Mouse (Mus musculus) limb, embryonic 14.5 days (tissue): ENCODE measurements around the gene Napb. TPM values are rescaled to one million over a fixed set of nuclear protein-coding genes. Genes with fewer than 3 reads are reported as not detected.
A peak's percentile ranks its signal among the peaks of the same experiment; 100 is the strongest.
"Not testable (repeated sequence)": the region's sequence is repeated elsewhere in the genome, so short reads cannot be mapped to it uniquely, and the experiment has no call there.

Experiments used
- ATAC-seq: fragments of 200-750 bp; cut with Nextera tagmentation; 2 replicates; pipeline ENCODE4 v1.8.0; 2017; ENCODE audit warnings: low read depth, moderate number of reproducible peaks, moderate TSS enrichment; ENCODE audit not compliant: low FRiP score
- DNase-seq: peaks from one replicate; pipeline ENCODE4 v3.0.0-alpha.2; 2015; ENCODE audit warnings: low spot score
- H3K27ac ChIP-seq: fragments of 300-500 bp; sonication (generic); replicated peaks from 2 replicates; pipeline ENCODE4 v1.5.1; 2014; ENCODE audit warnings: low read depth, mild to moderate bottlenecking, low read length, moderate library complexity, mixed read lengths
- H3K27me3 ChIP-seq: fragments of 300-500 bp; sonication (generic); 2 replicates; pipeline ENCODE4 v1.6.1; 2014; ENCODE audit warnings: low read length, mixed read lengths; ENCODE audit not compliant: control insufficient read depth, insufficient read depth
- H3K36me3 ChIP-seq: fragments of 300-500 bp; sonication (generic); 2 replicates; pipeline ENCODE4 v1.6.1; 2014; ENCODE audit warnings: mild to moderate bottlenecking, low read length, moderate library complexity, mixed read lengths; ENCODE audit not compliant: control insufficient read depth, insufficient read depth
- H3K4me1 ChIP-seq: fragments of 300-500 bp; sonication (generic); 2 replicates; pipeline ENCODE4 v1.6.1; 2014; ENCODE audit warnings: antibody characterized with exemption, low read length, mixed read lengths; ENCODE audit not compliant: control insufficient read depth, insufficient read depth
- H3K4me2 ChIP-seq: fragments of 300-500 bp; sonication (generic); replicated peaks from 2 replicates; pipeline ENCODE4 v1.6.1; 2014; ENCODE audit warnings: low read depth, mild to moderate bottlenecking, low read length, moderate library complexity; ENCODE audit not compliant: severe bottlenecking
- H3K4me3 ChIP-seq: fragments of 300-500 bp; sonication (generic); replicated peaks from 2 replicates; pipeline ENCODE4 v1.5.1; 2014; ENCODE audit warnings: low read length
- H3K9ac ChIP-seq: fragments of 300-500 bp; sonication (generic); 2 replicates; pipeline ENCODE4 v1.6.1; 2014; ENCODE audit warnings: mild to moderate bottlenecking, low read depth, low read length, moderate library complexity; ENCODE audit not compliant: severe bottlenecking
- H3K9me3 ChIP-seq: fragments of 300-500 bp; sonication (generic); 2 replicates; pipeline ENCODE4 v1.6.1; 2016; ENCODE audit warnings: low read length; ENCODE audit not compliant: control insufficient read depth
- POLR2A ChIP-seq: fragments of 200-500 bp; IDR thresholded peaks from 2 replicates; pipeline ENCODE4 v1.8.0; 2012; ENCODE audit warnings: inconsistent platforms, mild to moderate bottlenecking, moderate library complexity, borderline replicate concordance; ENCODE audit not compliant: insufficient read depth, insufficient read length; ENCODE audit errors: extremely low read depth
- WGBS: fragments of 180-500 bp; shearing (Covaris S2); extraction: QIAGEN DNeasy Blood & Tissue Kit; methylation state at CpG from one replicate; pipeline ENCODE4 v1.1.7; 2014; 5-methylcytosine and 5-hydroxymethylcytosine counted together
- polyA plus RNA-seq, 2 experiments: library from polyadenylated mRNA; depleted of rRNA in 1 of 2; stranded (reverse) in 1 of 2; unstranded in 1 of 2; fragments of >200 nt; fragmentation: Nextera tagmentation in 1 of 2; extraction: Ambion mirVana in 1 of 2; gene quantifications; 2 replicates each; pipeline versions ENCODE4 v1.2.1 to v1.2.3; 2012 to 2014

Gene Napb
- 6.7 and 6.9 TPM in 2 replicates for polyA plus RNA-seq (2012; rRNA removed)
- 4.1 and 4.4 TPM in 2 replicates for polyA plus RNA-seq (2014; fragmentation: Nextera tagmentation; extraction: Ambion mirVana)

DNA sequence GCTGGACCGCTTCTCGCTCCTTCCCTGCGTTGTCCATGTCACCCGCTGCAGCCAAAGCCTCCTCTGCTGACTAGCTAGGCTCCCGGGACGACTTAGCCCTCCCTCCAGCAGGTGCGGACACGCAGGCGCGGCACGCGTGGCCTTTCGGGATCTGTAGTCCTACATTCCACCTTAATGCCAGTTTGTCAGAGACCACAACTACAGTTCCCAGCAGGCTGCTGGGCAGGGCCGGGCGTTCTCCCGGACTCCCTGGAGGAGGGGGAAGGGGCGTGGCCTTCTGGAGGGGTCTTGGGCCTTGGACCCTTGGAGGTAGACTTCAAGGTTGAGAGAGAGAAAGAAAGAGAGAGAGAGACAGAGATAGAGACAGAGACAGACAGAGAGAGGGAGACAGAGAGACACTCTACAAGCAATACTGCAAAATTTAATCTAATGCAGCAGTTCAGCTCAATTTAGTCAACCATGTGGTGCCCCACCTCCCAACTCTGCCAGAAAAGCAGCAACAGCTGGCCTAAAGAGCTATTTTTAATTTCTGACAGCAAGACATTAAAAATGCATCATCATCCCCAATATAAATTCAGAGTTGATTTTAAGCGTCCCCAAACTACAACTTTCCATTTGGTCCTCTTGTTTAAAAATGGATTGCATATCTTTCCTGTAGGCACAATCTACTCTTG is at the start of gene Napb:
TSS of gene Napb (minus strand) at position 141 of the 674 bp plus-strand sequence.
- 4% methylated on average over 18 of the region's 18 CpGs for WGBS
- DNase-seq (peak; percentile 94), ATAC-seq (peak; percentile 99)
- Histone ChIP-seq H3K9ac (peak within 1 kb of the TSS; percentile 76), H3K4me1 (no peaks in the 10 kb centered on the region), H3K27ac (no peak within 1 kb of the TSS), H3K4me3 (peak within 1 kb of the TSS; percentile 65), H3K4me2 (peak within 1 kb of the TSS; percentile 76), H3K9me3 (no peaks in the 10 kb centered on the region), H3K36me3 (no peaks in the 10 kb centered on the region), H3K27me3 (no peaks in the 10 kb centered on the region)
- TF ChIP-seq POLR2A, result peak; percentile 89; the same call in 1 of the 2 replicates

DNA sequence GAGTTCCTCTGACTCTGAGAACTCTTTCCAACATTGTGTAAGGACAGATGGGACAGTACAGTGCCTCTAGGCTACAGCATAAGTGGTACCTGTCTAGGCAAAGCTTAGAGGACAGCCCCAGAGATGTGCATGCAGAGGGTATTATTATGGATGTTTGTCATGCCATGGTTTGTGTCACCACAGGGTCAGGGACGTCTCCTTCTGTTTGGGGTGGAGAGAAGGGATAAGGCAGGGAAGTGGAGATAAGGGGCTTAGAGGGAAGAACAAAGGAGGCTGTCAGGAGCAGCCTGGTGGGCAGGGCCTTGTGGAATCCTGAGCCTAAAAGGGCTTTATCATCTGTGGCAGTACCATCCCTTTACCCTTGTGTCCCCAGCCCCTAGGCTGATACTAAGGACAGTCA is 49.4 kb upstream of the Napb start, which contains the start of gene 8030411F24Rik:
TSS of gene 8030411F24Rik (plus strand) at position 301 of the 400 bp plus-strand sequence.
- ATAC-seq (no peak), DNase-seq (no peak)
- Histone ChIP-seq H3K27ac (no peak within 1 kb of the TSS), H3K9me3 (no peaks in the 10 kb centered on the region), H3K36me3 (no peaks in the 10 kb centered on the region), H3K4me3 (no peak within 1 kb of the TSS), H3K9ac (no peak within 1 kb of the TSS), H3K4me1 (no peaks in the 10 kb centered on the region), H3K4me2 (no peak within 1 kb of the TSS), H3K27me3 (no peaks in the 10 kb centered on the region)
- no peak for TF ChIP-seq POLR2A
- WGBS, result 24% methylated on average over 1 of the region's 1 CpGs

DNA sequence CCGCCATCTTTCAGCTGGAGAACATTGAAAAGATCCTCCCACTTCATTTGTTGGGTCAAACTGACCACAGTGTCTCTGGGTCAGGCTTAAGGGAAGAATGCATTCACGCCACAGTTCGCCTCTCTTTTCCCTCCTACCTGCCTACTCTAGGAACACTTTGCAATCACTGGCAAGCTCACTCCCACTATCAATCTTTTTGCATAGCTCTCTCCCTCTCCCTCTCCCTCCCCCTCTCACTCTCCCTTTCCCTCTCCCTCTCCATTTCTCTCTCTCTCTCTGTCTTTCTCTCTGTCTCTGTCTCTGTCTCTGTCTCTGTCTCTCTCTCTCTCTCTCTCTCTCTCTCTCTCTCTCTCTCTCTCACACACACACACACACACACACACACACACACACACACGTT is 39.1 kb upstream of the Napb start, which contains the start of gene Cst11:
TSS of gene Cst11 (minus strand) at position 101 of the 400 bp plus-strand sequence.
- not testable (repeated sequence) for H3K9me3 ChIP-seq, H3K4me3 ChIP-seq, DNase-seq, H3K4me2 ChIP-seq, H3K27me3 ChIP-seq, H3K9ac ChIP-seq, H3K4me1 ChIP-seq, ATAC-seq, H3K36me3 ChIP-seq, H3K27ac ChIP-seq
- WGBS, result 78% methylated on average over 4 of the region's 4 CpGs

GRCm38 (mm10) chr2:148763648-148764388 is 31.6 kb upstream of the Napb start:
- ATAC-seq (no peak), DNase-seq (no peak)
- no peak overlapping the region for H3K4me2 ChIP-seq
- H3K9me3 ChIP-seq, result no peaks in the 10 kb centered on the region
- no peaks in the 10 kb centered on the region for H3K4me1 ChIP-seq
- WGBS, result 86% methylated on average over 1 of the region's 1 CpGs
- no peak overlapping the region for H3K27ac ChIP-seq
- no peaks in the 10 kb centered on the region for H3K27me3 ChIP-seq
- no peak overlapping the region for H3K4me3 ChIP-seq
- TF ChIP-seq POLR2A, result no peak
- H3K36me3 ChIP-seq, result no peaks in the 10 kb centered on the region
- no peak overlapping the region for H3K9ac ChIP-seq

- H3K4me3 ChIP-seq, result no peak overlapping the region
- H3K4me2 ChIP-seq, result no peak overlapping the region
- ATAC-seq, result no peak
- DNase-seq, result no peak
- no peak overlapping the region for H3K27ac ChIP-seq
- H3K4me1 ChIP-seq, result no peaks in the 10 kb centered on the region
- no peaks in the 10 kb centered on the region for H3K36me3 ChIP-seq
- H3K9me3 ChIP-seq, result no peaks in the 10 kb centered on the region
- H3K27me3 ChIP-seq, result no peaks in the 10 kb centered on the region
- no peak for TF ChIP-seq POLR2A
- WGBS, result 50% methylated on average over 1 of the region's 1 CpGs
- no peak overlapping the region for H3K9ac ChIP-seq
These were observed 22.1 kb upstream of the Napb start for GRCm38 (mm10) chr2:148754310-148754846.
